Mouse (Mus musculus): ENCODE measurements around the gene Skor1.

The Skor1 gene

GRCm38 (mm10) chr9:63091101-63091921 lies 57.5 kb downstream of the Skor1 start:
- no peak for DNase-seq (ENCODE audit: low spot score in 2 of 2)

- DNase-seq (ENCODE audit: low spot score in 2 of 2) = no peak
Measured at GRCm38 (mm10) chr9:63089141-63089540, 59.6 kb downstream of the Skor1 start.
